Mouse (Mus musculus) activated CD4-positive, CD25-positive, alpha-beta regulatory T cell (primary cell): Measurements from ENCODE around the gene Tbc1d22b. TPM values are rescaled to one million over a fixed set of nuclear protein-coding genes. Genes with fewer than 3 reads are reported as not detected.

ENCODE experiments used
- polyA plus RNA-seq, 2 experiments: library from polyadenylated mRNA; unstranded; fragments of 100-300 nt; shearing (Covaris generic); gene quantifications; one replicate each; pipeline ENCODE4 v1.2.1; 2017

Tbc1d22b gene
- 10 to 100 TPM; 25.8 to 39.1 TPM for polyA plus RNA-seq

DNA sequence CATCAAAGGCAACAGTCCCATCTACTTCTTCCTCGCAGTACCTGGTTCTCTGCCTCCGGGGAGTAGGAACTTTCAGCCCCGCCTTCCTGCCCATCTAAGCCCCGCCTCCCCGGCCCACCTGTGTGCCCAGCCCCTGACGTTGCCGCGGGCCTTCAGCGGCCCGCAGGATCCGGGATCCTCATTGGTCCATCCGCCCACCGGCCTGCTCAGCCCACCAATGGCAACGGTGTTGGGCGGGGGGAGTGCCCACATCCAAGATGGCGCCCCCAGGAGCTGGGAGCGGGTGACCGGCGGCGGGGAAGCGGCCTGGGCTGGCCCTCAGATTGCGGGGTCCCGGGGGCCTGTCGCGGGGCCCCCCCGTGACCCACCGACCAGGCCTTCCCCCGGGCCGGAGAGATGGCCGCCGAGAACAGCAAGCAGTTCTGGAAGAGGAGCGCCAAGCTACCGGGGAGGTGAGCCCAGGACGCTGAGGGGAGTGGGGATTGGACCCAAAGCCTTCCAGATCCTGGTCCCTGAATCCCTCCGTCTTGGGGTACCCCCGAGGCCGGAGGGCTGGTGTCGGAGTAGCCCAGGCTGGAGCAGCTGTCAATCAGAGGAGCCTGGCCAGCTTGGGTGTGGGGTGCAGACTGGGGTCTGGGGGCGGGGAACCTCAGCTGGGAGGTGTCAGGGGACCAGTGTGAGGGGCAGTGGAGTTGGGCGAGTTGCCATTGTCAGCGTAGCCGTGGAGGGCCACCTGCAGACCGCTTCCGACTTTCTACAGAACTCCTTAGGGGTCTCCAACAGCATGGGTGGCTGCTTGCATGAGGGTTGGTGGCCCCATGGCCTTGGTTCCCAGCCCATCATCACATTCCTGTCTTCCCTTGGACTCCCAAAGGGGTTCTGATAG, at the start of gene Tbc1d22b, which contains the start of gene Gm17657:
Tbc1d22b (plus strand) TSS at position 243 of the 886 bp plus-strand sequence.
Gm17657 (minus strand) TSS at position 96 of the 886 bp plus-strand sequence.

DNA sequence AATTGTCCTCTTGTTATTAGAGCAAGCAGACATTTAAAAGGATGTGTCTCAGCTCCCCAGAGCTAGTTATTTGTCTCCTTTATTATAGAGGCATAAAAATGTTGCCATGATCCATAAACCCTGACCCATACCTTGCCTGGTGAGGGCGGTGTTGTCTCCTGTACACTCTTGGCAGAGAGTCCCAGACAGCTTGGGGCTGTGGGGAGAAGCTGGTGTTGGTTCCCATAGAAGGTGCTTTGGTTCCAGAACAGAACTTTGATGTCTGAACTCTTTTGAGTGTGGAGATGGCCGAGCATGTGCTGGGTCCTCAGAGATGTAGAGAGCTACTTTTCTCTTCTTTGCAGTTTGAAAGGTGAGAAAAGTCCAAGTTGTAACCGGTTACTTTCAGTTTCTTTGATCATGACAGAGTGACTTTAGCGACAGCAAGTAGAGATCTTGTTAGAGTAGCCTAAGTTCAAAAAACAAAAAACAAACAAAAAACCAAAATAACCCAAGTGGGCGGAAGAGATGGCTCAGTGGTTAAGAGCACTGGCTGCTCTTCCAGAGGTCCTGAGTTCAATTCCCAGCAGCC, 2.7 kb downstream of the Tbc1d22b start, which contains the start of gene Tmem217:
Tmem217 (minus strand) TSS at position 224 of the 571 bp plus-strand sequence.

GRCm38 (mm10) chr17:29614115-29615023, 64.8 kb downstream of the Tbc1d22b start, which contains the start of the genes Rnf8 and Gm28043:
TSS of gene Rnf8 (plus strand) at chr17:29614790.
TSS of gene Gm28043 (plus strand) at chr17:29614876.

Other genes with a start within 250 kb of the Tbc1d22b start
- gene Pi16, start 232.1 kb upstream of the Tbc1d22b start, polyA plus RNA-seq, result under 1 TPM in 1 of 2 experiments, not detected in 1; 0.10 TPM
- gene Mtch1, start 201.9 kb upstream of the Tbc1d22b start, polyA plus RNA-seq, result 100 to 1,000 TPM; 122 to 156 TPM
- gene Fgd2, start 188.9 kb upstream of the Tbc1d22b start, polyA plus RNA-seq, result 1 to 10 TPM; 3.5 to 4.1 TPM
- 10 to 100 TPM; 30.6 to 96.0 TPM for gene Pim1, start 59.0 kb upstream of the Tbc1d22b start, polyA plus RNA-seq
- gene Gm17657, start 147 bp upstream of the Tbc1d22b start, polyA plus RNA-seq, result under 1 TPM in 1 of 2 experiments, not detected in 1; 0.18 TPM
- 1 to 10 TPM; 3.3 to 3.8 TPM for gene Tmem217, start 2.6 kb downstream of the Tbc1d22b start, polyA plus RNA-seq
- gene Rnf8, start 65.0 kb downstream of the Tbc1d22b start, polyA plus RNA-seq, result 10 to 100 TPM; 45.6 to 50.4 TPM
- 1 to 10 TPM; 4.9 to 6.2 TPM for gene Gm28043, start 65.1 kb downstream of the Tbc1d22b start, polyA plus RNA-seq
- gene Cmtr1, start 110.8 kb downstream of the Tbc1d22b start, polyA plus RNA-seq, result 100 to 1,000 TPM; 173 to 197 TPM
- 1 to 10 TPM; 6.4 to 7.0 TPM for gene Ccdc167, start 167.3 kb downstream of the Tbc1d22b start, polyA plus RNA-seq